Mouse (Mus musculus) forebrain, postnatal 0 days (tissue): Measurements from ENCODE around the gene Qpct. TPM values are rescaled to one million over a fixed set of nuclear protein-coding genes. Genes with fewer than 3 reads are reported as not detected.

ENCODE experiments used
- ATAC-seq: fragments of 200-750 bp; cut with Nextera tagmentation; 2 replicates; pipeline ENCODE4 v1.8.0; 2017; ENCODE audit warnings: mild to moderate bottlenecking, moderate library complexity
- DNase-seq: peaks from one replicate; pipeline ENCODE4 v3.0.0-alpha.2; 2015
- H3K27ac ChIP-seq: fragments of 300-500 bp; sonication (generic); 2 replicates; pipeline ENCODE4 v1.5.1; 2014; ENCODE audit warnings: low read depth, mild to moderate bottlenecking, antibody characterized with exemption, low read length, moderate library complexity, mixed read lengths
- H3K27me3 ChIP-seq: fragments of 300-500 bp; sonication (generic); 2 replicates; pipeline ENCODE4 v1.6.1; 2014; ENCODE audit warnings: mild to moderate bottlenecking, low read length, mixed read lengths; ENCODE audit not compliant: insufficient read depth
- H3K36me3 ChIP-seq: fragments of 300-500 bp; sonication (generic); 2 replicates; pipeline ENCODE4 v1.6.1; 2014; ENCODE audit warnings: mild to moderate bottlenecking, moderate library complexity; ENCODE audit not compliant: insufficient read depth
- H3K4me1 ChIP-seq: fragments of 300-500 bp; sonication (generic); 2 replicates; pipeline ENCODE4 v1.6.1; 2014; ENCODE audit warnings: antibody characterized with exemption; ENCODE audit not compliant: insufficient read depth
- H3K4me2 ChIP-seq: fragments of 300-500 bp; sonication (generic); 2 replicates; pipeline ENCODE4 v1.6.1; 2014; ENCODE audit warnings: low read depth, mild to moderate bottlenecking, moderate library complexity
- H3K4me3 ChIP-seq: fragments of 300-500 bp; sonication (generic); 2 replicates; pipeline ENCODE4 v1.5.1; 2014; ENCODE audit warnings: low read depth, low read length, mixed read lengths
- H3K9ac ChIP-seq: fragments of 300-500 bp; sonication (generic); 2 replicates; pipeline ENCODE4 v1.6.1; 2014; ENCODE audit warnings: mild to moderate bottlenecking
- H3K9me3 ChIP-seq: fragments of 300-500 bp; sonication (generic); 2 replicates; pipeline ENCODE4 v1.6.1; 2016; ENCODE audit warnings: low read length
- CTCF ChIP-seq: sonication (generic); IDR thresholded peaks from 2 replicates; pipeline ENCODE4 v1.5.1; 2016; ENCODE audit warnings: antibody characterized with exemption, control low read depth, low read depth
- WGBS: fragments of 180-500 bp; shearing (Covaris S2); extraction: QIAGEN DNeasy Blood & Tissue Kit; methylation state at CpG from one replicate; pipeline ENCODE4 v1.1.7; 2014; 5-methylcytosine and 5-hydroxymethylcytosine counted together
- polyA plus RNA-seq: library from polyadenylated mRNA; unstranded; fragments of >200 nt; fragmentation: Nextera tagmentation; extraction: Ambion mirVana; gene quantifications from 2 replicates; pipeline ENCODE4 v1.2.1, GENCODE M21; 2015
- total RNA-seq: library from RNA; depleted of rRNA; stranded (reverse); fragments of >200 nt; gene quantifications from 2 replicates; pipeline ENCODE4 v1.2.3, GENCODE M21; 2014; rRNA removed

The Qpct gene
- total RNA-seq = 24.8 and 26.3 TPM in 2 replicates
- polyA plus RNA-seq = 21.5 and 26.5 TPM in 2 replicates

DNA sequence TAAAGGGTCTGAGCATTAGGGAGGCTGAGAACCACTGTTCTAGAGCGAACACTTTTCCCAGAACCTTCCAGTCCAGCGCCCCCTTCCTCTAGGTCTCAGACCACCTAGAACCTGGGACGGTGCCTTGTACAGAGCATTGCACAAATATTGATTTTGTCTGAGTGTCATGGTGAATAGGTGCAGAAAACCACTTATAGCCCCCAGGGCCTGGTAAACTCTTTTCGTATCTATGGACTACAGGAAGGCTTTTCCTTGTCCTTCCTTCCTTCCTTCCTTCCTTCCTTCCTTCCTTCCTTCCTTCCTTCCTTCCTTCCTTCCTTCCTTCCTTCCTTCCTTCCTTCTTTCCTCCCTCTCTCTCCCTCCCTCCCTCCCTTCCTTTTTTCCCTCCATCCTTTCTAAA lies at the start of gene Qpct:
TSS of gene Qpct (plus strand) at position 301 of the 400 bp plus-strand sequence.
- H3K9me3 ChIP-seq = no peaks in the 10 kb centered on the region
- 75% methylated on average over 4 of the region's 4 CpGs for WGBS
- no peaks in the 10 kb centered on the region for H3K27me3 ChIP-seq
- no peak for DNase-seq
- H3K4me2 ChIP-seq = peak within 1 kb of the TSS; percentile 94
- H3K27ac ChIP-seq = peak within 1 kb of the TSS; percentile 88
- TF ChIP-seq CTCF = no peak
- ATAC-seq = no peak
- H3K4me3 ChIP-seq = peak within 1 kb of the TSS; percentile 70
- no peaks in the 10 kb centered on the region for H3K36me3 ChIP-seq
- H3K4me1 ChIP-seq = no peaks in the 10 kb centered on the region
- peak within 1 kb of the TSS; percentile 76 for H3K9ac ChIP-seq

DNA sequence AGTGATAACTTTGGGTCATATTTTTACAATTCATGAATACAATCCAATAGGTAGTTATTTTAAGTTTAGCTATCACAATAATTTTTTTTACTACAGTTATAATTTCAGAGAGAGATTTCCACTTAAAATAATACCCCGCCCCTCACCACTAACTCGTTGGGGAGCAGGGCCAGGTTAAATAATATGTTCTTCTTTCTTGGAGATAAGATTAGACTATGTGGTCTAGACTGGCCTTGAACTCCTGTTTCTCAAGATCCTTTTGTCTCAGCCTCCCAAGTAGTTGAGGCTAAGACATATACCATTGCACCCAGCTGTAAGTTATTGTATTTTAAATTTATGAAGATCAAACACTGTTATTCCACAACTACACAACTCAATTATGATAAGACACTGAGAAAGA lies 38.1 kb upstream of the Qpct start:
- DNase-seq (no peak), ATAC-seq (no peak)
- H3K27me3 ChIP-seq = no peaks in the 10 kb centered on the region
- no peaks in the 10 kb centered on the region; the same call in 1 of the 2 replicates for H3K36me3 ChIP-seq
- WGBS = 92% methylated on average over 2 of the region's 2 CpGs
- no peaks in the 10 kb centered on the region; the same call in 1 of the 2 replicates for H3K4me1 ChIP-seq
- no peak overlapping the region for H3K4me2 ChIP-seq
- TF ChIP-seq CTCF = no peak
- no peak overlapping the region for H3K27ac ChIP-seq
- no peak overlapping the region for H3K4me3 ChIP-seq
- no peak overlapping the region for H3K9ac ChIP-seq
- H3K9me3 ChIP-seq = no peaks in the 10 kb centered on the region

DNA sequence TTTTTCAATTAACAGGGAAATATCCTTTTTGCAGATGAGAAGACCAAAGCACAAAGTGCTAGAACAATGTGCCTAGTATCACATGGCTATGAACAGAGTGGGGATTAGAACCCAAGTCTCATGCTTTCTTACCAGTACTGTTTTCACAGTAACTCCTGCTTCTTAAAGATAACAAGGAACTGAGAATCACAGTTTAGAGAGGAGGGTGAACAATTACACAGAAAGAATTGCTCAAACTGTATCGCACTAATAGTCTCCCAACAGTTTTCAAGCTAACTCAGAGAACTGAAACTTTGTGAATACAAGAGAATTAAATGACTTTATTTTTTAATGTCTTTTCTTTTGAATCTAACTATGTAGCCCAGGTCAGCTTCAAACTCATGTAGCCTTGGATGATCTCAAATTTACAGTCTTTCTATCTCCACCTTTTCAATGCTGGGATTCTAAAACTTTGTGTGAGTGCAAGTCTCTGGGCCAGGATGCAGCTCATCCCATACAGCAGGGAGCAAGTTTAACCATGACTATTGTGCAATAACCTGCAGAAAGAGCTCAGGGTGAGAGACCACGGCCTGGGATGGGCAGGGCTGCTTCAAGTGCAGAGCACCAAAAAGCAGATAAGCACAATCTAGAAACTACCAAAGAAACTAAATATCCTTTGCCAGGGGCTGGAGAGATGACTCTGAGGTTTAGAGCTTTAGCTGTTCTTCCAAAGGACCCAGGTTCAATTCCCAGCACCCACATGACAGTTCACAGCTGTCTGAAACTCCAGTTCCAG lies 36.6 kb upstream of the Qpct start:
- no peak overlapping the region for H3K9ac ChIP-seq
- WGBS = 89% methylated on average over 2 of the region's 2 CpGs
- no peaks in the 10 kb centered on the region for H3K9me3 ChIP-seq
- H3K27me3 ChIP-seq = no peaks in the 10 kb centered on the region
- DNase-seq (no peak), ATAC-seq (no peak)
- no peaks in the 10 kb centered on the region; the same call in 1 of the 2 replicates for H3K36me3 ChIP-seq
- no peak for TF ChIP-seq CTCF
- H3K4me2 ChIP-seq = no peak overlapping the region
- no peak overlapping the region for H3K4me3 ChIP-seq
- H3K4me1 ChIP-seq = peaks cover 4% of the 10 kb centered on the region
- H3K27ac ChIP-seq = no peak overlapping the region

DNA sequence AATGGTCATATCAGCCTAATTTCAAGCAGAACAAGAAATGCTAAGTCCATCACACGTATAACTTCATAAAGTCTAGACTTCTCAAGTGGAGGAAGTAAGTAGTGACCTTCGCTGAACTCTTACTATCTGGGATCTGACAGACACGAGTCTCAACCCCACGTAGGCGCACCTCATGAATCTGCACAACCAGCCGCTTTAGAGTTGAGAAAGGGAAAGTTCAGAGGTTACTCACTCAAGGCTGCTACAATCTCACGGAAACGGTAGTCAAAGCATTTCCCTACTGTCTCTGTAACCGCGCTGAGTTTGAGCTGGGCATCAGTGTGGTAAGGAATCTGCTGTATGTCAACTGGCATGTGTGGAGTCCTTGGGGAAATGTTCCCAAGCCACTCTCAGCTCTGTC lies 35.9 kb upstream of the Qpct start:
- DNase-seq (no peak), ATAC-seq (no peak)
- Histone ChIP-seq H3K9me3 (no peaks in the 10 kb centered on the region), H3K4me2 (no peak overlapping the region), H3K9ac (no peak overlapping the region), H3K27ac (no peak overlapping the region), H3K27me3 (no peaks in the 10 kb centered on the region), H3K4me1 (peaks cover 4% of the 10 kb centered on the region), H3K4me3 (no peak overlapping the region), H3K36me3 (no peaks in the 10 kb centered on the region; the same call in 1 of the 2 replicates)
- WGBS = 88% methylated on average over 10 of the region's 10 CpGs
- TF ChIP-seq CTCF = no peak

DNA sequence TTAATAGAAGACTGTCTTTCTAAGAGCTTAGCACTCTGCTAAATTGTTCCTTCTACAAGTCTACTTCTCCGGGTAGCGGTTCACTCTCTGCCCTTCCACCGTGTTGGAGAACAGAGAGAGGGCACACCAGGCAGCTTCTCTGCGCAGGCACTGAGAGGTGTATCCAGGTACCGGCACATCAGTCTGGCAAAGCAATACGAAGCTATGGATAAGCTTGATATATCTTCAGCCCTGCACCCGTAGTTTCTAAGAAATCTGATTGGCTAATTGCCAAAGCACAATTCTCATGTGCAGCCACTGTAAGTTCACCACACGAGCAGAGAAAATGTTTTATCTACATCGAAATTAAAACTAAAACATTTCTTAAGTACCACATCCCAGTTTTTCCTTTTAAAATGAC lies 33.3 kb upstream of the Qpct start:
- H3K36me3 ChIP-seq = no peaks in the 10 kb centered on the region
- no peak for ATAC-seq
- H3K9ac ChIP-seq = no peak overlapping the region
- 35% methylated on average over 9 of the region's 9 CpGs for WGBS
- H3K4me2 ChIP-seq = peak overlapping the region; percentile 36
- DNase-seq = no peak
- H3K4me3 ChIP-seq = no peak overlapping the region
- TF ChIP-seq CTCF = no peak
- no peaks in the 10 kb centered on the region for H3K9me3 ChIP-seq
- no peak overlapping the region for H3K27ac ChIP-seq
- H3K27me3 ChIP-seq = no peaks in the 10 kb centered on the region
- peaks cover 4% of the 10 kb centered on the region for H3K4me1 ChIP-seq

DNA sequence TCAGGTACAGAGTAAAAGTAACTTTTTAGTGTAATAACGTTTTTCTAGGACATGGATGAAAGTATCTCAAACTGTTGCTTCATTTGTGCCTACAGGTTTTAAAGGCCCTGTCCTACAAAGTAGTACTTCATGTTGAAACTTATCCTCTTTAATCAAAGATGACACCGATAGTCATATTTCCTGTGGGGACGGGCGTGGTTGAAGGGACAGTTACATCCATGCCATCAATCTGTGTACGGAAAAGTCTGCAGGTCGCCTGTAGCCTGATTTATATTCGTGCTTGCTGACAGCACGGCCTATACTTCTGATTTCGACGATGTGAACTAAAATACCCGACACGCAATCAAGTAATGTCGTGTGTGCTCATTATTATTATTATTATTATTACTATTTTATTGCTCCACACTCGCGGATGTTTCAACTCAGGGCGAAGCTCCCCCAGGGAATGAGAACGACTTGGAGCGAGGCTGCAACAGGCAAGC lies 31.9 kb upstream of the Qpct start:
- 2% methylated on average over 18 of the region's 18 CpGs for WGBS
- Histone ChIP-seq H3K4me1 (peaks cover 4% of the 10 kb centered on the region), H3K4me2 (peak overlapping the region; percentile 73), H3K9me3 (no peaks in the 10 kb centered on the region), H3K36me3 (no peaks in the 10 kb centered on the region), H3K4me3 (peak overlapping the region; percentile 83), H3K27ac (peak overlapping the region; percentile 78; the same call in 1 of the 2 replicates), H3K27me3 (no peaks in the 10 kb centered on the region), H3K9ac (peak overlapping the region; percentile 70)
- no peak for TF ChIP-seq CTCF
- ATAC-seq (no peak), DNase-seq (peak; percentile 12)

DNA sequence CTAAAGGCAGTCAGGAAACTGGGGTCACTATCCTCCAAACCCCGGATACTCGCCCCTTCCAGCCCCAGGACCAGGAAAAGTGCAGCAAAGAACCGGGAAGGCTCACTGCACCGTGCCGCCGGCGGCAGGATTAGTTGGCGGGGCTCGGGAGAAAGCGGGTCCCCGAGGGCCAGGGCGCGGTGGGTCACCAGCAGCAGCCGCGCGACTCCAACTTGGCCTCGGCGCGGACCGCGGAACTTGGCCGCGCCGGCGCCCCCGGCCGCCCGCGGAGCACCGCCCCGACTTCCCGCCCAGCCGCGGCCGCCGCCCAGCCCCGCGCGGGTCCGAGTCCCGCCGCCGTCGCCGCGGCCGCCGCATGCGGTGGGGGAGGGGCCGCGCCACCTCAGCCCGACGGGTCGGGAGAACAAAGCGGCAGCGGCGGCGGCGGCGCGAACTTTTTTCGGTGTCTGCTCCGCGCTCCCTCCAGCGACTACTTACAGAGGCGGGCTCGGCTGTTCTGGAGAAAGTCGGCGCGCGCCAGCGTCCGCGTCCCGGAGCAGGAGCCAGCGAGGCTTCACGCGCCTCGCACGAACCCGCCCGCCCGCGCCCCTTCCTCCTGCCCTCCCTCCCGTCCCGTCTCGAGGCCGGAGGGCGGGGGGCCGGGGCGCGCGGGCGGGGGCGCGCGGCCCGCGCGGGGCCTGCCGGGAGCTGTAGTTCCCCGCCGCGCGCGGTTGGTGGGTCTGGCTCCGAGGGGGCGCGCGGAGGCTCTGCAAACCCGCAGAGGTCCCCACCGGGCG lies 31.3 kb upstream of the Qpct start, which contains the start of gene Prkd3:
TSS of gene Prkd3 (minus strand) at position 609 of the 776 bp plus-strand sequence.
- Histone ChIP-seq H3K4me1 (peaks cover 4% of the 10 kb centered on the region), H3K4me2 (peak within 1 kb of the TSS; percentile 73), H3K27me3 (no peaks in the 10 kb centered on the region), H3K4me3 (peak within 1 kb of the TSS; percentile 83), H3K27ac (peak within 1 kb of the TSS; percentile 78), H3K9ac (peak within 1 kb of the TSS; percentile 70), H3K36me3 (no peaks in the 10 kb centered on the region), H3K9me3 (no peaks in the 10 kb centered on the region)
- 4% methylated on average over 60 of the region's 113 CpGs for WGBS
- DNase-seq (peak; percentile 80), ATAC-seq (peak; percentile 94)
- no peak for TF ChIP-seq CTCF
